Mouse (Mus musculus) lung, adult 2 months (tissue): ENCODE measurements around the gene Ddr2.

Experiments
- CTCF ChIP-seq: fragments of 200-500 bp; IDR thresholded peaks from 2 replicates; pipeline ENCODE4 v1.5.1; 2011; ENCODE audit warnings: mild to moderate bottlenecking, low read length, control low read depth; ENCODE audit not compliant: insufficient read depth
- POLR2A ChIP-seq: fragments of 200-500 bp; IDR thresholded peaks from 2 replicates; pipeline ENCODE4 v1.6.1; 2011; ENCODE audit warnings: low read depth, mild to moderate bottlenecking, control low read depth, low read length, borderline replicate concordance; ENCODE audit errors: extremely low read depth

GRCm38 (mm10) chr1:169927753-169928369 lies 182.7 kb downstream of the Ddr2 start:
- TF ChIP-seq CTCF = no peak
- TF ChIP-seq POLR2A = no peak
